Mouse (Mus musculus) hindbrain, embryonic 10.5 days (tissue): ENCODE data around the gene Slc6a5. TPM values are rescaled to one million over a fixed set of nuclear protein-coding genes. Genes with fewer than 3 reads are reported as not detected.

Experiments
- DNase-seq: peaks from one replicate; pipeline ENCODE4 v3.0.0-alpha.2; 2017; ENCODE audit warnings: low spot score
- H3K27ac ChIP-seq: fragments of 300-500 bp; sonication (generic); 2 replicates; pipeline ENCODE4 v1.5.1; 2016; ENCODE audit warnings: mild to moderate bottlenecking, moderate library complexity
- H3K27me3 ChIP-seq: fragments of 300-500 bp; sonication (generic); 2 replicates; pipeline ENCODE4 v1.6.1; 2016; ENCODE audit warnings: mild to moderate bottlenecking; ENCODE audit not compliant: poor library complexity, insufficient read depth, severe bottlenecking
- H3K36me3 ChIP-seq: fragments of 300-500 bp; sonication (generic); 2 replicates; pipeline ENCODE4 v1.6.1; 2016; ENCODE audit warnings: mild to moderate bottlenecking, moderate library complexity
- H3K4me1 ChIP-seq: fragments of 300-500 bp; sonication (generic); replicated peaks from 2 replicates; pipeline ENCODE4 v1.6.1; 2016; ENCODE audit warnings: mild to moderate bottlenecking
- H3K4me3 ChIP-seq: fragments of 300-500 bp; sonication (generic); 2 replicates; pipeline ENCODE4 v1.5.1; 2016; ENCODE audit warnings: mild to moderate bottlenecking, moderate library complexity
- H3K9me3 ChIP-seq: fragments of 300-500 bp; sonication (generic); 2 replicates; pipeline ENCODE4 v1.6.1; 2016; ENCODE audit warnings: mild to moderate bottlenecking, moderate library complexity
- WGBS: fragments of 180-500 bp; shearing (Covaris S2); methylation state at CpG from one replicate; pipeline ENCODE4 v1.1.7; 2016; 5-methylcytosine and 5-hydroxymethylcytosine counted together
- polyA plus RNA-seq: library from polyadenylated mRNA; unstranded; fragments of >200 nt; fragmentation: Nextera tagmentation; extraction: Ambion mirVana; gene quantifications from 2 replicates; pipeline ENCODE4 v1.2.1, GENCODE M21; 2016

Slc6a5 gene
- polyA plus RNA-seq, 1 experiment from 2014 or later: 4.1 TPM

- H3K27me3 ChIP-seq: 0 out of 2 replicates have a peak, but pooled peaks cover 3% of the 10 kb centered on the region
- no peaks in the 10 kb centered on the region for H3K36me3 ChIP-seq
- no peak overlapping the region for H3K27ac ChIP-seq
- no peak for DNase-seq
- 84% methylated on average over 3 of the region's 3 CpGs for WGBS
- H3K4me1 ChIP-seq: 0 out of 2 replicates have a peak, but pooled peaks cover 8% of the 10 kb centered on the region
- no peak overlapping the region for H3K4me3 ChIP-seq
- no peaks in the 10 kb centered on the region for H3K9me3 ChIP-seq
These were observed 47.2 kb downstream of the Slc6a5 start for GRCm38 (mm10) chr7:49957142-49957541.

GRCm38 (mm10) chr7:49963764-49964163 is 53.8 kb downstream of the Slc6a5 start:
- no peaks in the 10 kb centered on the region for H3K9me3 ChIP-seq
- H3K36me3 ChIP-seq: no peaks in the 10 kb centered on the region
- DNase-seq: no peak
- 89% methylated on average over 2 of the region's 2 CpGs for WGBS
- H3K27ac ChIP-seq: no peak overlapping the region
- H3K4me3 ChIP-seq: no peak overlapping the region
- 0 out of 2 replicates have a peak, but pooled peaks cover 3% of the 10 kb centered on the region for H3K27me3 ChIP-seq
- no peaks in the 10 kb centered on the region for H3K4me1 ChIP-seq

- no peak for DNase-seq
- H3K4me3 ChIP-seq: no peak overlapping the region
- no peak overlapping the region for H3K27ac ChIP-seq
- peaks cover 36% of the 10 kb centered on the region for H3K27me3 ChIP-seq
- H3K4me1 ChIP-seq: peaks cover 8% of the 10 kb centered on the region
- no peaks in the 10 kb centered on the region for H3K9me3 ChIP-seq
- 48% methylated on average over 4 of the region's 4 CpGs for WGBS
- H3K36me3 ChIP-seq: no peaks in the 10 kb centered on the region
These were observed 59.6 kb downstream of the Slc6a5 start for GRCm38 (mm10) chr7:49969516-49969915.

GRCm38 (mm10) chr7:49974841-49975440 is 65.0 kb downstream of the Slc6a5 start, which contains the start of gene Nell1:
Gene Nell1 (plus strand): TSS chr7:49974864.
- peak; percentile 69 for DNase-seq
- Histone ChIP-seq H3K4me1 (peaks cover 18% of the 10 kb centered on the region), H3K4me3 (peak within 1 kb of the TSS; percentile 69), H3K9me3 (no peaks in the 10 kb centered on the region), H3K27ac (peak within 1 kb of the TSS; percentile 45; the same call in 1 of the 2 replicates), H3K27me3 (peaks cover 88% of the 10 kb centered on the region), H3K36me3 (no peaks in the 10 kb centered on the region)
- under 1% methylated on average over 52 of the region's 52 CpGs for WGBS

DNA sequence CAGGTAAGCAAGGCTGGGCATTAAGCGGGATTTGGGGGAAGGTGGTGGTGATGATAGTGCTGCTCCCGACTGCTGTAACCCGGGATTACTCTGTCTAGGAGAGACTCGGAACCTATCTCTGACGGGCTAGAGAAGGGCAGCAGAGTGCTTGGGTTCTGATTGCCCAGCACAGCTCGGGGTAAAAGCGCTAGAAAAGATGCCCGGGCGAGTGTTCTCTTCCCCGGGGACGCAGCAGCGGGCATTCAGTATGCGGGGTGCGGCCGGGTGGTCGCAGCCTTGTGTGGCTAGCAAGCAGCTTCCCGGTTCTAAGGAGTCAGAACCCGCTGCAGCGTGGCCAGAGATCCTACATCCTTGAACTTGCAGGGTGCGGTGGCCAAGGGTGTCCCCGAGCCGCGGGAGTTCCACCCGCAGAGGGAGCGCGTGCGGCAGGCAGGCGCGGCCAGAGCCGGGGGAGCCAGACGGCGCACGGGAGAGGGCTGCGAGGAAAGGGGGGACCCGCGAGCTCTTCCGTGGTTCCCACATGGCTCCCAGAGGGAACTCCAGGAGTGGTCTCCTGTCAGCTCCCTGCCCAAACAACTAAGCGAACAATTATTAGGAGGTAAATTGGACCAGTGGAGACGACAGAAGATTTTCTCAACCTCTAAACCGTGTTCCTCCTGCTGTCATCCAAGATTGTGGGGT is 65.6 kb downstream of the Slc6a5 start:
- peaks cover 95% of the 10 kb centered on the region for H3K27me3 ChIP-seq
- H3K4me1 ChIP-seq: peaks cover 18% of the 10 kb centered on the region
- H3K36me3 ChIP-seq: no peaks in the 10 kb centered on the region
- H3K9me3 ChIP-seq: no peaks in the 10 kb centered on the region
- peak overlapping the region; percentile 45; the same call in 1 of the 2 replicates for H3K27ac ChIP-seq
- peak overlapping the region; percentile 69 for H3K4me3 ChIP-seq
- peak; percentile 56 for DNase-seq
- WGBS: under 1% methylated on average over 40 of the region's 40 CpGs

GRCm38 (mm10) chr7:49981511-49982227 is 71.7 kb downstream of the Slc6a5 start:
- no peak for DNase-seq
- H3K4me1 ChIP-seq: peaks cover 6% of the 10 kb centered on the region
- H3K9me3 ChIP-seq: no peaks in the 10 kb centered on the region
- H3K27ac ChIP-seq: no peak overlapping the region
- peaks cover 75% of the 10 kb centered on the region for H3K27me3 ChIP-seq
- WGBS: 11% methylated on average over 9 of the region's 9 CpGs
- H3K4me3 ChIP-seq: no peak overlapping the region
- no peaks in the 10 kb centered on the region for H3K36me3 ChIP-seq

DNA sequence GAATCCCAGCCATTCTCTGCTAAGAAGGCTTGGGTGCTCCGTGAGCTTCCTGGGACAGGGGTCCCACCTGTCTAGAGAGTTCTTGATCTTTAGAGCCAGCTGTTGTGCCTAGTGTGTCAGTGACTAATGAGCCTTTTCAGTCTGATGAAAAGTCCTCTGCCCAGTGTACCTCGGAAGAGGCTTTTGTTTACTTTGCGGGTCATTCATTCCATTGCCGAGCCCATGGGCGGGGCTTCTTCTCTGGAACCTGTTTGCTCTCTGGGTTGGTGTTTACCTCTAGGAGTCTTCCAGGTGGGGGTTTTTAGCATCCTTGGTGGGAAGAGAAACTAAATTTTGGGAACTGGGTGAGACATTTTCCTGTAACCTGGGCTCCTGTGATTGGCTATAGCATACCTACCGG is 74.8 kb downstream of the Slc6a5 start:
- no peak overlapping the region for H3K27ac ChIP-seq
- no peak for DNase-seq
- H3K4me1 ChIP-seq: peaks cover 6% of the 10 kb centered on the region
- H3K36me3 ChIP-seq: no peaks in the 10 kb centered on the region
- no peaks in the 10 kb centered on the region for H3K9me3 ChIP-seq
- 25% methylated on average over 6 of the region's 6 CpGs for WGBS
- peaks cover 46% of the 10 kb centered on the region for H3K27me3 ChIP-seq
- H3K4me3 ChIP-seq: no peak overlapping the region

GRCm38 (mm10) chr7:49985947-49986346 is 76.0 kb downstream of the Slc6a5 start:
- H3K36me3 ChIP-seq: no peaks in the 10 kb centered on the region
- no peak overlapping the region for H3K27ac ChIP-seq
- no peak for DNase-seq
- H3K4me3 ChIP-seq: no peak overlapping the region
- 90% methylated on average over 8 of the region's 8 CpGs for WGBS
- peaks cover 6% of the 10 kb centered on the region for H3K4me1 ChIP-seq
- H3K27me3 ChIP-seq: peaks cover 35% of the 10 kb centered on the region
- H3K9me3 ChIP-seq: no peaks in the 10 kb centered on the region

GRCm38 (mm10) chr7:49999321-49999720 is 89.4 kb downstream of the Slc6a5 start:
- no peak overlapping the region for H3K27ac ChIP-seq

DNA sequence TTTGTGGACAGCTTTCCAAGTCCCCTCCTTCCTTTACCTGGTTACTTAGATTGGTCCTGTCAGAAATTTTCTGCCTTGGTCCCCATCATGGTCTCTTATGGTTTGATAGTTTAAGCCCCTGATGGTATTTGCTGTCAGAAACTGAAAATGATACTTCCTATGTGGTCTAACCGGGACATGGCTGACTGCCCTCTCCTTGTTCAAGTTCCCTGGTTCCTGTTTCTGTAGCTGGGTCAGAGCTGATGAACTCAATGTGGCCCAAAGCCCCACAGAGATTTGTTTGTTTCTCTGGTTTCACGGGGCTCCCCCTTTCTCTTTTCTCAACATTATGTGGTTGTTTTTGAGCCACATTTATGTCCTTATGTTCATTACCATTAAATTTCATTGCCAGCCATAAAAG is 95.3 kb downstream of the Slc6a5 start:
- WGBS: 75% methylated on average over 2 of the region's 2 CpGs
- H3K27ac ChIP-seq: no peak overlapping the region
- H3K9me3 ChIP-seq: no peaks in the 10 kb centered on the region
- no peaks in the 10 kb centered on the region for H3K4me1 ChIP-seq
- no peaks in the 10 kb centered on the region for H3K27me3 ChIP-seq
- H3K36me3 ChIP-seq: no peaks in the 10 kb centered on the region
- DNase-seq: no peak
- H3K4me3 ChIP-seq: no peak overlapping the region

More at GRCm38 (mm10) chr7:49999321-49999720, 89.4 kb downstream of the Slc6a5 start:
- 89% methylated on average over 4 of the region's 4 CpGs for whole genome bisulfite sequencing
- no peaks in the 10 kb centered on the region for H3K9me3 ChIP-seq
- DNase-seq: no peak
- no peak overlapping the region for H3K4me3 ChIP-seq
- H3K4me1 ChIP-seq: no peaks in the 10 kb centered on the region
- no peaks in the 10 kb centered on the region for H3K36me3 ChIP-seq
- no peaks in the 10 kb centered on the region for H3K27me3 ChIP-seq
